Mouse (Mus musculus) cerebellum, postnatal 4 days (tissue): ENCODE results near the gene Vps37d.
"Not testable (repeated sequence)": the region's sequence is repeated elsewhere in the genome, so short reads cannot be mapped to it uniquely, and the experiment has no call there.

Experiments used
- DNase-seq, 2 experiments: peaks; one replicate each; pipeline ENCODE4 v3.0.0; 2022; ENCODE audit warnings: low spot score in 2 of 2, mixed read lengths in 1 of 2

Gene Vps37d

DNA sequence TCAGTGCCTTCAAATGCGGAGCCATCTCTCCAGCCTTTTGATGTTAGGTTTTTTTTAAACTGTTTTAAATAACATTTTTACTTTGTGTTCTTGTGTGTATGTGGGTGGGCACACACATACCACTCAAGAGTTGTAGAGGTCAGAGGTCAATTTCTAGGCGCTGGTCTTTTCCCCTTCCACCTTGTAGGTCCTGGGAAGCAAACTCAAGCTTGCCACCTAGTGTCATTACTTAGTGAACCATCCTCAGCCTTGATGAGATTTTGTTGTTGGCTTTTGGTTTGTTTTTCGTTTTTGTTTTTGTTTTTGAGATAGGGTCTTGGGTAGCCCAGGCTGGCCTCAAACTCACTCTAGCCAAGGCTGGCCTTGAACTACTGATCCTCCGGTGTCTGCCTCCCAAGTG, 2.4 kb downstream of the Vps37d start:
- DNase-seq = no peak

DNA sequence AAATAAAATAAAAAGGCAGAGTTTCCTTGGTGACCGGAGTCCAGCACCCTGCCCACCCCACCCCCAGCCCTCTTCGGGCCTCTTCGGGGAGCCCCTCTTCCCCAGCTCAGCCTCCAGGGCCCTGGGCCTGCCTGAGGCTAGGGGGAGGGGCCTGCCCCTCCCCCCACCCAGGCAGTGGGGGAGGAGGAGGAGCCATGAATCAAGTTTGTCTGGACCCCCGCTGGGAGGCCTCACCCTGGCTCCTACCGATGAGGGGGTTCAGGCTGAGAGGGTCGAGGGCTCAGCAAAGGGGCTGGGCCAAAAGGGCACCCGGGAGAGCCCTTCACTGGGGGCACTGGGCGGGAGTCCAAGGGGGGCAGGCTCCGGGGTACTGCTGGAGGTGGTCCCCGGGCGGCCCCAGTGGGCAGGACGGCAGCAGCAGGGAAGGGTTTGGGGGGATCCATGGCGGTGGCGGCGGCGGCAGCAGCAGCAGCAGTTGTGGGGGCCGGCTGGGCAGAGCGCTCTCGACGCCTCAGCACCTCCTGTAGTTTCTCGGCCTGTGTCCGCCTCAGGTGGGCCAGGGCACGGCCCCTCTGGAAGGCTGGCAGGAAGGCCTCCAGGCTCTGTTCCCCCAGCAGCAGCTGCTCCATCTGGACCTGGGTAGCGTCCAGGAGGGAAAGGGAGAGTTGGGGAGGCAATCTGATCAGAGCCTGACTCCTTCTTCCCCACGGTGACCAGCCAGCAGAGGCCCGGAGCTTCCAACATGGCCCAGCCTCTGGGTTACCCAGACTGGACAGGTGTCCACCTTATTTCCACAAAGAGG, 4.5 kb downstream of the Vps37d start:
- DNase-seq = no peak

DNA sequence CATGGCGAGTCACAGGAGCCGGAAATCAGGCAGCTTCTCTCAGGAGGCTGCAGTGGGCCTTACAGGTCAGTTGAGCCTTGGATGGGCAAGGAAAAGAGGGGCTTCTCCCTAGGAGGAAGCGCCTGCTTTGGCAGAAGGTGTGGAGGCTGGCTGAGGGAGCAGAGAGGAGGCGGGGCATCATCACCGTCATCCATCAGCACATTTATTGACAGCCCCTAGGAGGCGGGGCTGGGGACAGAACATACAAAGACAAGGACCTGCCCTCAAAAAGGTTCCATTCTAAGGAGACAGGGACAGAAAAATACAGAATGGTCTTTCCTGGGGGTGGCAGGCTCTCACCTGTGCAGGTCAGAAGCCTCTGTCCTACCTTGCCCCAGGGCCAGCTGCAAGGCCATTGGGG, 5.3 kb downstream of the Vps37d start:
- no peak for DNase-seq

DNA sequence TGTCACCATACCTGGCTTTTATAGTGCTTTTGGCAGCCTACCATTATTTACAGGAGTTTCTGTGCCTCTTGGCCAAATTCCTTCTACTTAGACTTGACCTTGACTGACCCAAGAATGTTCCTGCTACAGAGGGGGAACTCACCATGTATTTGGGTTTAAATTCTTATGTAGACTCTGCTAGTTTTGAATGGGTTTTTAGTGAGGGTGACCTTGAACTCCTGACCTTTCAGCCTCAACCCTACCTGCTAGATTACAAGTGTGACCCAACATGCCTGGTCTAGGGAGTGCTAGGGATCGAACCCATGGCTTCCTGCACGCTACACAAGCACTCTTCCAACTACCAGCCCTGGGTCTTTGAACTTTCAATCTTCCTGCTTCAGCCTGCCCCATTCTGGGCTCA, 6.0 kb downstream of the Vps37d start:
- no peak for DNase-seq

DNA sequence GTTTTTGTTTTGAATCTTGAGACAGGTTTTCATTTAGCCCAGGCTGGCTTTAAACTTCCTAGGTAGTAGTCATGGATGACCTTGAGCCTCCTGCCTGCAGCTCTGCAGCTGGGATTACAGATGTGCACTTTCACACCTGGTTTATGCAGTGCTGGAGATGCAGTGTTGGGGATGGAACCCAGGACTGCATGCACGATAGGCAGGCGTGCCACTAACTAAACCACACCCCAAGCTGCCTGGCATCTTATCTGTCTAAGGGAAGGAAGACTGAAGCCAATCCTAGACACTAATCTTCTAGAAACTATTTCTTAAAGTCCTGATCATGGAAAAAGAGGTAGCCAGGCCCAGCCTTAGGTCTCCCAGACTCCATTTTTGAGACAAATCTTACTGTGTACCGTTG, 7.6 kb downstream of the Vps37d start:
- no peak for DNase-seq

DNA sequence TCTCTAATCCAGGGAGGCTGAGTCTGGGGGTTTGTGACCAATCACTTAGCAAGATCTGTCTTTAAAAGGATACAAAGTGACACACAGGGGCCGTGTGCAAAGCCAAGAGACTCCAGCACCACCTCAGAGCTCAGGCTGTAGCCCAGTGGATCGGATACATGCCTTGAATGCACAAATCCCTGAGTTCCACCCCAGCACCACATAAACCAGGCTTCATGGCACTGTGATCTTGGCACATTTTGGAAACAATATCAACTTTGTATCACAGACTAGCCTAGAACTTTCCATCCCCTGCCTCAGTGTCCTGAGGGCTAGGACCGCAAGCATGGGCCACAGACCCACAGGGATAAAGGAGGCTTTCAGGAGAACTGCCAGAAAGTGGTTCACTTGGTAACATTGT, 12.1 kb downstream of the Vps37d start:
- no peak for DNase-seq

DNA sequence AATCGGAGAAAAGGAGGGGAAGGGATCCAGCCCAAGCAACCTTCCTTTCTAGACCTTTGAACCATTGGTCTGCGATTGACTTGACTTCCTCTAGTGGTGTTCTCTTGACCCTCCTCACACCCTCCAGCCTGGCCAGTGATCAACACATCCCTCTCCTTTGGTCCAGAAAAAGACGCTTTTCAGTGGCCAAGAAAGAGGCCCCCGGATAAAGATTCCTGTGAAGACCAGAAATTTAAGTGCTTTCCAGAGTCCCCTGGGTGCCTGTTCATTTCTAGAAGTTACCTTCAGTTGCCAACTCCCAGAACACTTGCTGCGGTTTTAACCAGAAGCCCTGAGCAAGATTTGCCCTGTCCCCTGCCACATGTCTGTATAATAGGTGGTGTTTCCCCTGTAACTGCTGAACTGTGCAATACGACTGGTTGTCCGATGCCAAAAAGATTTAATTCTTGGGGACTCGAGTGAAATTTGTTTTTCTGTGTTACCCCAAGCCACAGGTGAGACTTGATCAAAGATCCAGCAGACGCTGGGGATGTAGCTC, 13.1 kb downstream of the Vps37d start, which contains the start of gene Bud23:
Bud23 (minus strand) TSS at position 51 of the 538 bp plus-strand sequence.
- not testable (repeated sequence) for DNase-seq

DNA sequence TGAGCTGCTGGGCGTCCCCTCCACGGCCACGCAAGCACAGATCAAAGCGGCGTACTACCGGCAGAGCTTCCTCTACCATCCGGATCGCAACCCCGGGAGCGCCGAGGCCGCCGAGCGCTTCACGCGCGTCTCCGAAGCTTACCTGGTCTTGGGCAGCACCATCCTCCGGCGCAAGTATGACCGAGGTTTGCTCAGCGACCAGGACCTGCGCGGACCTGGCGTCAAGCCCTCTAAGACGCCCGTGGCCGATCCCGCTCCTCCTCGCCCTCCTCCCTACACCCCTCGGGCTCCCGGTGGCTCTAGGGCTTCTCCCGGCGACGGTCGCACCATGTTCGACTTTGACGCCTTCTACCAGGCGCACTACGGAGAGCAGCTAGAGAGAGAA, 13.7 kb downstream of the Vps37d start:
- no peak for DNase-seq

DNA sequence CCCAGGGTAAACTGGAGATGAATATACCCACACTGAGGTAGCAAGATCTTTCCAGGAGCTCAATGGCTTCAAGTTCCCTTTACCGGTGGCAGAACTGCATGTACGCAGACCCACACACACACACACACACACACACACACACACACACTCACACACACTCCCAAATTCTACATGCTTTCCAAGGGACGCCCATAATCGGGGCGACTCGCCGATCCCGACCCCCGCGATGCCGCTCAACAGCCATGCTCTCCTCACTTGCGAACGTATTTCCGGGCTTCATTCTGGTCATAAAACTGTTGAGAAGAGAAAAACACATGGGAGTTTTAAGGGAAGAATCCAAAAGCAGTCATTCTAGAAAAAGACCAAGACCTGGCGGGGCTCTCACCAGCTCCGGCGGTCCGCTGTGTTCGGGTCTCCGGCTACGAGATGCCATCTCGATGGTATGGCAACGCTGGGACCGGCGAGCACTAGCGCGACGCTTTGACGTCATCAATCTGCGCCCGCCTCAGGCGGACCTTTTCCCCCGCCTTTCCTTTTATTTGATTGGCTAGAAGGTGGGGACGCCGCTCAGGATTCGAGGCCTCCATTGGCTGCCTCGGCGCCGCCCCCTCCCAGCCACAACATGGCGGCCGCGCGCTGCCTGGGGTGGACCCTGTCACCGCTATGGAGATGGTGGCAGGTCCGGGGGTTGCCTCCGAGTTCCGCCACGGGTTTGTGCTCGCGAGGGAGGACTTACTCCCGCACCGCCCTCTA, 14.3 kb downstream of the Vps37d start, which contains the start of gene Dnajc30:
Dnajc30 (plus strand) TSS at position 574 of the 753 bp plus-strand sequence.
- peak; percentile 98 to 99 for DNase-seq

DNA sequence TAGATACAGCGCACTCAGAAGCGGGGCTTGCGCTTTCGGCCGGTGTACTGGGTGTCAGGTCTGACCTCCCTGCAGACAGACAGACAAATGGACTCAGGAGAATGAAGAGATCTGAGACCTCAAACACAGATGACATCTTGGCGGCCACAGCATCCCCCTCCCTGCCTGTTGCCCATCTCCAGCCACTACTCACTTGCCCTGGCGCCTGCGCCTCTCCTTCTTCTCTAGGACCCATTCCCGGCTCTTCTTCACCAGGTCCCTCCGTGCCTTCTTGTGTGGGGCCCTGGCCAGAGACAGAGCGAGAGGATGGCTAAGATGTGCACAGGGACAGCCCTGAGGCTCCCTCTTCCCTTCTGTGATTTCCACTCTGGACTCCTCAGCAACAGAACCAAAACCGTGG, 24.7 kb downstream of the Vps37d start:
- DNase-seq = no peak

DNA sequence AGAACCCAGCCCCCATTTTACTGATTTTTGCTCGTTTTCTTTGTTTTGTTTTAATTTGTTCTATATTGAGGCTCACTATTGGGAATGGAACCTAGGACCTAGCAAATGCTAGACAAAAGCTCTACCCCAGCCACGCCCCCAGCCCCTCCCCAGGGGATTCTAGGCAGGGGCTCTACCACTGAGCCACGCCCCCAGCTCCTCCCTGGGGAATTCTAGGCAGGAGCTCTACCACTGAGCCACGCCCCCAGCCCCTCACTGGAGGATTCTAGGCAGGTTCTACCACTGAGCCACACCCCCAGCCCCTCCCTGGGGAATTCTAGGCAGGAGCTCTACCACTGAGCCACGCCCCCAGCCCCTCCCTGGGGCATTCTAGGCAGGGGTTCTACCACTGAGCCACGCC, 28.8 kb downstream of the Vps37d start:
- DNase-seq = not testable (repeated sequence)

DNA sequence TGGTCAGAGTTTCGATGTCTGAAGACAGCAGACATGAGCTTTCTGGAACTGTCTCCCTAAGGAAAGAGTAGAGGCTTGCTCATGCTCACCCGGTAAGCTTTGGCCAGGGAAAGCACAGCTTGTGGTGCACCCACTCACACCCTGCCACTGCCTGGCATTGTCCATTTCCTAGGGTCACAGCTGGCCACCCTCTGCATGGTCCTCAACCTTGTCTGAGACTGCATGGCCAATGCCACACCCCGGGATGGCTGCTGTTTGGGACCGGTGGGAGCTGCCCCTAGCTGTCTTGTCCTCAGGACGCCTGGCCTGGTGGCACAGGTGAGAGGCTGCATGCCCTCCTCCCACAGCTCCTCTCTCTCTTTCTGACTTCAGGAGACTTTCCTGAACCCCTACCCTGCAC, 29.5 kb downstream of the Vps37d start:
- no peak for DNase-seq

DNA sequence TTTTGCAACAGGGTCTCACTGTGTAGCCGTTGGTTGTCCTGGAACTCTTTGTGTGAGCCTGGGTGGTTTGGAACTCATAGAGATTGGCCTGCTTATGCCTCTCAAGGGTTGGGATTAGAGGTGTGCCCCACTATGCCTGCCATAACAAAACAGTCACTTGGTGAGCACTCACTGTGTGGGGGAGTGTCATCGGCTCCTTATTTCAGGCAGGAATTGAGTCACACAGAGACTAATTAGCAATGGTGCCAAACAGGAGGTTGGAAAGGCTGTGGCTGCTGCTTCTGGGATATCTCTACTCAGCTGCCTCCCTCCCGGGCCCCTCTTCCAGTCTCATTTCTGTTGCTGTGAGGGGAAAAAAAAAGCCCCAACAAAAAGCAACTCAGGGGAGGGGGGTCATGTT, 33.5 kb downstream of the Vps37d start:
- DNase-seq = no peak

DNA sequence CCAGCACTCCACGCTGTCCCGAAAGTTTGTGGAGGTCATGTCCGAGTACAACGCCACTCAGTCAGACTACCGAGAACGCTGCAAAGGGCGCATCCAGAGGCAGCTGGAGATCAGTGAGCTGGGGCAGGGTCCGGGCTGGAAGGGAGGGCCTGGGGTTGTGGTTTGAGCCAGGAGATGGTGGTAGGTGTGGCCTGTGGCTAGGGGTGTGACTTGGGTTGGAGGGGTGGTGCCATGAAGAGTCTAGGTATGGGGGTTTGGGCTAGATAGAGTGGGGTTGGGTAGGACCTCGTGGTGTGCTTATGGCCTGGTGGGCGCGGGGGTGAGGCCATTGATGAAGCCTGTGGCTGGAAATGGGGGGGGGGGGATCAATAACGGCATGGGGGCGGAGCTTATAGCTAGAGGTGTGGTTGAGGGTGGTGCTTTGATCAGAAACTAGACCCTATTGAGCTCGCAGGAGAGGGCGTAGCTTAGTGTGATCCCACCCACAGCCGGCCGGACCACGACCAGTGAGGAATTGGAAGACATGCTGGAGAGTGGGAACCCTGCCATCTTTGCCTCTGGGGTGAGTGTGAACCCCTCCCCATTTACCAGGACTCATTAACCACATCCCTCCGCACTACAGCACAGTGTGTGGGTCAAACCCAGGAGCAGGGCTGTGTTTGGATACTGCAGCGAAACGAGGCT, 35.8 kb downstream of the Vps37d start:
- no peak for DNase-seq

DNA sequence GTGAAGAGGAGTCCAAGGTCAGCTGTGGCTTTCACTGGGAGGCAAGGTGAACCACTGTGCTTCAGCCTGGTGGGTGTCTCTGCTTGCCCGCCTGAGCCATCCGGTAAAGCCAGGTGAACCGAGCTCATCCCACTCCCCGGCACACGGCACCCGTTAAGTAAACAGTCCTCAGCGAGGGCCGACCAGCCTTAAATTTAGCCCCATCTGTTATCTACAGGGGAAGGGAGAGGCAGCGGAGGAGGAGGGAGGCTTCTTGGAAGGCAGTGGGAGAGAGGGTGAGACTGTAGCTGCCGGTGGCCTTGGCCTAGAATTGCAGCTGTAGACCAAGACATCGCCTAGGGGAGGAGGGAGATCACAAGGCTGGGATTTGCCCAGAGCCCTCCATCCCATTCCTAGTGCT, 37.3 kb downstream of the Vps37d start:
- no peak for DNase-seq

DNA sequence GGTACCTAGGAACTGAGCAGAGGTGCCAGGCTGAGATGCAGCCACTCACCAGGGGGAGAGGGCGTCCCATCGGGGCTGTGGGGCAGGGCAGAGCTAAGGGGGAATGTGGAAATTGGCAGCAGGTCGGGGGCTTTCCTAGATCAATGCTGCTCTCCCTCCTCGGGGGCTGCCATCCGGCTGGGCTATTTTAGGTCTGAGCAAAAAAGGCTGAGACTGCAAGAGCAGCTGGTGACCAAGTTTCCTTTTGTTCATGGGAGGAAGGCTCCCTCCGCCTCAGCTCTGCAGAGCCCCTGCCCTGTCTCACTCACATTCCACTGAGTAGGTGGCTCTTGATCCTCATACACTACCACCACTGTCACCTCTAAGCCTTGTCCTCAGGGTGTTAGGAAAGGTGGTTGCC, 38.0 kb downstream of the Vps37d start:
- DNase-seq = no peak

DNA sequence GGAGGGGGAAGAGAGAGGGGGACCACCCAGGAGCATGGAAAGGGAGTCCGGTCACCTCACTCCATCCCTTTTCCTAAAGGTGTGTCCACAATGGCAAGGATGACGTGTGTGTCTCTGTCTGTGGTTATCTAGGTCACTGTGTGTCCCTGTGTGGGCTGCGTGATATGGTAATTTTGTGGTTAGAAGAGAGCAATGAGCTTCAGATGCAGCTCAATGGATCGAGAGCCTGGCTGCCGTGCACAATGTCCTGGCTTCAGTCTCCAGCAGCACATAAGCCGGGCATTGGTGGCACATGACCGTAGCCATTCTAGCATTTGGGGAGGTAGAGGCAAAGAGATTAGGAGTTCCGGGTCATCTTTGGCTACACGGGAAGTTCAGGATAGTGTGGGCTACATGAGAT, 38.5 kb downstream of the Vps37d start:
- DNase-seq = no peak

DNA sequence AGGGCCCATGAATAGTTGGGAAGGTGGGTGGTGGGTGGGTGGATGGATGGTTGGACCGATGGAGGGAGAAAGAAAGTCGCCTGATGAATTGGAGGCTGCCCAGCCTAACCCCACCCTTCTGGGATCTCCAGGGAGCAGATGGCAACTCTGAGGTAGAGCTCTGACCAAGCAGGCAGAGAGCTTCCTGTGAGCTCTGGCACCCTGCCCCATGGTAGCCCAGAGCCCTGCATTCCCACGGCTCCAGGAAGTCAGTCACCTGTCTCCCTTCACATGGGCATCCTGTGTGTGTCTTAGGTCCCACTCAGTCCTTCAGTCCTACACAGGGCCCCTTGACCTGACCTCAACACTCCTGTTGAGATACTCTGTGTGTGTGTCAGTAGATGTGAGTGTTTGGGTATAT, 40.1 kb downstream of the Vps37d start:
- DNase-seq = no peak

DNA sequence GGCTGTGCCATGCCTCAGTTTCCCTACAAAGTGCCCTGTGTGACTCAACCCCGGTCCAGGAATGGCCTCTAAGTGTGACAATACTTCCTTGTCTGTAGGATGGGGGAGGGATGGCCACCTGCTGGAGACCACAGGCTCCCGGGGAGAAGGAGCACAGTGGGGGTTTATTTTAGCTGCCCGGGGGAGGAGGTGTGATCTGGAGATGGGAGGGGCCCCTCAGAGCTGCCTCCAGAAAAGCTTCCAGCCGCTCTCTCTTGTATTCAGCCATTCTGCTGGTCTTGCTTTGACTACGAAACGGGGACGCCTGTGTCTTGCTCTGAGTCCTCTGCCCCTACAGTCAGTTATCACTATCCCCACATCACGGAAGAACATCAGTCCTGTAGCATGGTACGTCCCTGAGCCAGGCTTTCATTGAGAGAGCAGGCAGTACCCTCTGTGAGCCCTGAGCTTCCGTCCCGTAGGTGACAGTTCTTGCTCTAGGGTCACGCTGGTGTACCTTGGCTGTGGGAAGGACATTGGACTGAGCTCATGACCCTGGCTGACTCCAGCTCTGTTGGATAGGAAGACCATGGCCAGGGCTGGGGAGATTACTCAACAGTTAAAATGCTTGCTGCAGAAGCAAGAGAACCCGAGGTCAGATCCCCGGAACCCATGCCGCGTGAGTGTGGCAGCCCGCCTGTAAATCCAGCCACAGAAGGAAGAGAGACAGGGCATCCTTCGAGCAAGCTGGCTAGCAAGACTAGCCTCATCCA, 42.3 kb downstream of the Vps37d start:
- no peak for DNase-seq

DNA sequence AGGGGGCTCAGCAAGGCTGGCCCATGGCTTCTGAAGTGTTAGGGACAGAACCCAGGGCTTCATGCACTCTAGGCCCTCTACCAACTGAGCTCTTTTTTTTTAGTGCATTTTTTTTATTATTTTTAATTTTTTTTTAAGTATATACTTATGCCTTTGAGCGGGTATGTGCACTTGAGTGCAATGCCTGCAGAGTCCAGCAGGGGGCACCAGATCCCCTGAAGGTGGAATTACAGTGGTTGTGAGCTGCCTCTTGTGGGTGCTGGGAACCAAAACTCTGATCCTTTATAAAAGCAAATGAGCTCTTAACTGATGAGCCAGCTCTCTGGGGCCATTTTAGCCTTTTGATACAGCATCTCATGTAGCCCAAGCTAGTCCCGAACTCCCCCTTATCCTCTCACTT, 43.5 kb downstream of the Vps37d start:
- no peak for DNase-seq

DNA sequence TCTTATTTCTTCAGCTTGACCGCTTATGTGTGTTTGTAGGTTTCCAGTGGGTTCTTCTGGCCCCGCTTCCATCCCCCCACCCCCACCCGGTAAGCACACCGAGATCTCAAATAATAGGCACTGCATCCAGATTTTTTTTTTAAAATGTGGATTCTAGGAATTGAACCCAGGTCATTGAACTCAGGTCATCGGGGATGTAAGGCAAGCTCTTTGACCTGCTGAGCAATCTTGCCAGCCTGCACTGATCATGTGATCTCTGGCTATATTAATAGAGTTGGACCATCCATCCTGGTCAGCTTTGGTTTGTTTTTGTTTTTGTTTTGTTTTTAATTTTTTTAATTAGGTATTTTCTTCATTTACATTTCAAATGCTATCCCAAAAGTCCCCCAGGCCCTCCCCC, 45.5 kb downstream of the Vps37d start:
- no peak for DNase-seq
